Comparison of ENCODE assay signal across 8 mouse cellular contexts in the genomic region with DNA sequence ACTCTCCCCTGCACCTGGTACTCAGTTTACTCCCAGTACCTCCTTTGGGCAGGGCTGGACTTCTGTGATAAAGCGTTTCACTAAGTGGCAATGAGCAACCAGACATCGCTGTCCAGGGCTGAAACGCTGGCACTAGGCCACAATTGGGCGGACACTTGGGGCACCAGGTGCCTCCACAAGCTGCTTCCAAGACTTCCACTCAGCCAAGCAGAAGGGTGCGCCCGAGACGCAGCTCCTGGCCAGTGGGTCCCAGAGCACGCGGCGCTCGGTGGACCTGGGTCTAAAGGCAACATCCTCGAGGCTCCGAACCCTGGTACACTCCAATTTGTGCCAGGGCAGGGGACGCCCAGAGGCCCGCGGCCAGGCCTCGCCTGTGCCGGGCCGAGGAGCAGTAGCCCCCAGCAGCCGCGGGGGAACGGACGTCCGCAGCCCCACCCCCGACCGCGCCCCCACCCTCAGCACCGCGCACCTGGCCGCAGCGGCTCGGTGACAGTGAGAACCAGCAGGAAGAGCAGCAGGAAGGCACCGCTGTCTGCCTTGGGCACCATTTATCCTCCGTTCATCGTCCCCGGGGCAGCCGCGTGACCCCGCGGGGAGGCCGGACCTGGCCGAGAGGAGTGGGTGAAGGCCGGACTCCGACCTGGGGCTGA. TPM values are rescaled to one million over a fixed set of nuclear protein-coding genes. Genes with fewer than 3 reads are reported as not detected.
DNase-seq lines count a peak whose midpoint lies in the region; ATAC-seq and TF ChIP-seq lines count a peak whose summit lies in the region.

No protein-coding gene starts in this region.

- H3K4me2 ChIP-seq in lung, postnatal 0 days (replicated peaks; ENCODE audit: low read depth, low read length), result peak overlapping the region; percentile 66

- peaks cover 20% of the 10 kb centered on the region for H3K4me1 ChIP-seq in lung, postnatal 0 days (ENCODE audit: insufficient read depth, low read depth, low read length)

- peak overlapping the region; percentile 94 for H3K4me3 ChIP-seq in lung, postnatal 0 days (ENCODE audit: low read depth, low read length)

- WGBS in lung, postnatal 0 days, result under 1% methylated on average over 28 of the region's 44 CpGs

- ATAC-seq in activated CD4-positive, CD25-positive, alpha-beta regulatory T cell, adult 4 months, result peak; percentile 44
- ATAC-seq in frontal cortex, adult (ENCODE audit: low TSS enrichment), result peak; percentile 31
- ATAC-seq in hematopoietic stem cell, adult 5-6 weeks (replicated peaks in 1 of 2; ENCODE audit: insufficient read depth in 1 of 2, low FRiP score in 2 of 2, low TSS enrichment in 1 of 2, low read depth in 1 of 2, poor library complexity in 2 of 2, severe bottlenecking in 2 of 2), result peak; percentile 19 to 36
- peak; percentile 63 for ATAC-seq in lung, postnatal 0 days

- DNase-seq in cerebellum, adult 9-10 months, result peak; percentile 94
- DNase-seq in layer of hippocampus, adult 9-11 months, result peak; percentile 52
- DNase-seq in lung, postnatal 0 days (ENCODE audit: low spot score), result peak; percentile 79
- peak; percentile 55 for DNase-seq in retina, embryonic 14.5 days (ENCODE audit: low spot score)
- DNase-seq in thymus, postnatal 36 days, result no peak

- peak overlapping the region; percentile 92 for H3K9ac ChIP-seq in lung, postnatal 0 days (replicated peaks; ENCODE audit: low read depth)

- no peak; the same call in 1 of the 2 replicates for TF ChIP-seq CTCF in lung, postnatal 0 days (IDR thresholded peaks at IDR 0.05)

- H3K27me3 ChIP-seq in lung, postnatal 0 days (replicated peaks; ENCODE audit: insufficient read depth, low read length), result no peaks in the 10 kb centered on the region

- H3K27ac ChIP-seq in lung, postnatal 0 days (ENCODE audit: low read length), result peak overlapping the region; percentile 97

- no peaks in the 10 kb centered on the region for H3K9me3 ChIP-seq in lung, postnatal 0 days (ENCODE audit: low read length)

- no peak for TF ChIP-seq EP300 in lung, postnatal 0 days (IDR thresholded peaks at IDR 0.05)

- no peaks in the 10 kb centered on the region for H3K36me3 ChIP-seq in lung, postnatal 0 days (ENCODE audit: insufficient read depth, low read length)

RNA-seq across cellular contexts. Expression of a gene that starts 0.4 kb away (rescaled TPM):
- under 1 TPM in 1 of 2 experiments, not detected in 1; 0.15 TPM for polyA plus RNA-seq in activated CD4-positive, CD25-positive, alpha-beta regulatory T cell, adult 4 months (2017; shearing (Covaris generic))
- 0.25 TPM in 1 of 2 replicates, not detected in the other for total RNA-seq in hematopoietic stem cell, adult 5-6 weeks (2017)
- polyA plus RNA-seq in lung, postnatal 0 days (2015; fragmentation: Nextera tagmentation; extraction: Ambion mirVana), result 0.11 and 0.18 TPM in 2 replicates

RNA-seq across cellular contexts. Expression of a gene that starts 3.0 kb away (rescaled TPM):
- polyA plus RNA-seq in activated CD4-positive, CD25-positive, alpha-beta regulatory T cell, adult 4 months (2017; shearing (Covaris generic)), result not detected
- total RNA-seq in hematopoietic stem cell, adult 5-6 weeks (2017), result 0.05 TPM in 1 of 2 replicates, not detected in the other
- polyA plus RNA-seq in lung, postnatal 0 days (2015; fragmentation: Nextera tagmentation; extraction: Ambion mirVana), result not detected in 2 replicates

RNA-seq across cellular contexts. Expression of a gene that starts 7.3 kb away (rescaled TPM):
- polyA plus RNA-seq in activated CD4-positive, CD25-positive, alpha-beta regulatory T cell, adult 4 months (2017; shearing (Covaris generic)), result 10 to 100 TPM; 17.6 to 20.8 TPM
- 50.9 and 62.7 TPM in 2 replicates for total RNA-seq in hematopoietic stem cell, adult 5-6 weeks (2017)
- polyA plus RNA-seq in lung, postnatal 0 days (2015; fragmentation: Nextera tagmentation; extraction: Ambion mirVana), result 47.3 and 49.2 TPM in 2 replicates

RNA-seq across cellular contexts. Expression of a gene that starts 7.4 kb away (rescaled TPM):
- polyA plus RNA-seq in activated CD4-positive, CD25-positive, alpha-beta regulatory T cell, adult 4 months (2017; shearing (Covaris generic)), result not detected
- total RNA-seq in hematopoietic stem cell, adult 5-6 weeks (2017), result not detected in 2 replicates
- polyA plus RNA-seq in lung, postnatal 0 days (2015; fragmentation: Nextera tagmentation; extraction: Ambion mirVana), result not detected in 2 replicates

RNA-seq across cellular contexts. Expression of a gene that starts 20.1 kb away (rescaled TPM):
- 10 to 100 TPM; 24.1 to 40.2 TPM for polyA plus RNA-seq in activated CD4-positive, CD25-positive, alpha-beta regulatory T cell, adult 4 months (2017; shearing (Covaris generic))
- 31.2 and 35.3 TPM in 2 replicates for total RNA-seq in hematopoietic stem cell, adult 5-6 weeks (2017)
- 21.8 and 22.6 TPM in 2 replicates for polyA plus RNA-seq in lung, postnatal 0 days (2015; fragmentation: Nextera tagmentation; extraction: Ambion mirVana)

Comparison
In these comparisons a context has a peak if more than half of its experiments do, and no peak if none do; other contexts are left out.
1. DNase-seq: peak in cerebellum, adult 9-10 months (single experiment), layer of hippocampus, adult 9-11 months (single experiment), lung, postnatal 0 days (single experiment) and retina, embryonic 14.5 days (single experiment); none in thymus, postnatal 36 days (0 of 2).
2. Peak in every context shown above with its lines, with median percentiles within 50 percentile points of each other: ATAC-seq.